Mouse (Mus musculus) skeletal muscle tissue, postnatal 0 days (tissue): ENCODE results near the gene Cep250. TPM values are rescaled to one million over a fixed set of nuclear protein-coding genes. Genes with fewer than 3 reads are reported as not detected.

Source experiments
- polyA plus RNA-seq: library from polyadenylated mRNA; unstranded; fragments of >200 nt; fragmentation: Nextera tagmentation; extraction: Ambion mirVana; gene quantifications from 2 replicates; pipeline ENCODE4 v1.2.1, GENCODE M21; 2015

The Cep250 gene
- polyA plus RNA-seq: 4.7 and 5.8 TPM in 2 replicates

DNA sequence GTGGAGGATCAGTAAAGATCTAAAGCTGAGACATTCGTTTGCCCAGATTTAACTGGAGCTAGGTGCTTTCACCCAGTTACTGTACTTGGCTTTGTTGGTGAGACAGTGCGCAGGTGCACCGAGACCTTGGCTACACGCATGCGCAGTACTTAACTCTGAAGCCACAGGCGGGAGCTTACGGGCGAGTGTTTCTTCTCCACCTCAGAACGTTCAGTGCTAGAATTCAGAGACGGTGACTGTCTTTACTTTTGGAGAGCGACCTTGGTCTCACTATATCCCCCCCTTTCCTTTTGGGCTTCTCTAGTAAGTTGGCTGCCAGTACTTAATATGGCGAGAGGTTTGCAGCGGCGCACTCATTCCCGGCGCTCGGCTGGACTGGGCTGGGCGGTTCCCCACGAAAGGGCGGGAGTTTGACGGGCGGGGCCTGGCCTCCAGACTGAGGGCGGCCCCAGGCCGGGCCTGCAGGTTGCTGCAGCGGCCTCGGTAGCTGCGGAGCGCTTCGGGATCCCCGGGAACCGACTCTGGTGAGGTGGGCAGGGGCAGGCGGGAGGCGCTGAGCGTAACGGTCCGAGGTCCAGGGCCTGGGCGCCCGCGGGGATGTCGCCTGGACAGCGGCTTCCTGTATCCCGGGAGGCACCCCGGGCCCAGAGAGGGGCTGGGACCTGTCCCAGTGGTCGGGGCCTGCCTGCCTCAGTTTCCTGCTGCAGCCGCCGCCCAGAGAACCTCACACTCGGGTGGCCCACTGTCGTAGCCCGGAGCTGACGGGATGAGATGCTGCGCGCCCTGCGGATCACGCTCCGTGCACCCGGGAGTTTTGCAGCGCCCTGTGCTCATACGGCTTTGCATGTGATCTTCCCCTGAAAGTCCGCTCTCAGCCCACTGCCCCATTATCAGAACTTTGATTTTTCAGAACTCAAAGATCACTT, at the start of gene Cep250:
TSS of gene Cep250 (plus strand) at position 325 of the 926 bp plus-strand sequence.

DNA sequence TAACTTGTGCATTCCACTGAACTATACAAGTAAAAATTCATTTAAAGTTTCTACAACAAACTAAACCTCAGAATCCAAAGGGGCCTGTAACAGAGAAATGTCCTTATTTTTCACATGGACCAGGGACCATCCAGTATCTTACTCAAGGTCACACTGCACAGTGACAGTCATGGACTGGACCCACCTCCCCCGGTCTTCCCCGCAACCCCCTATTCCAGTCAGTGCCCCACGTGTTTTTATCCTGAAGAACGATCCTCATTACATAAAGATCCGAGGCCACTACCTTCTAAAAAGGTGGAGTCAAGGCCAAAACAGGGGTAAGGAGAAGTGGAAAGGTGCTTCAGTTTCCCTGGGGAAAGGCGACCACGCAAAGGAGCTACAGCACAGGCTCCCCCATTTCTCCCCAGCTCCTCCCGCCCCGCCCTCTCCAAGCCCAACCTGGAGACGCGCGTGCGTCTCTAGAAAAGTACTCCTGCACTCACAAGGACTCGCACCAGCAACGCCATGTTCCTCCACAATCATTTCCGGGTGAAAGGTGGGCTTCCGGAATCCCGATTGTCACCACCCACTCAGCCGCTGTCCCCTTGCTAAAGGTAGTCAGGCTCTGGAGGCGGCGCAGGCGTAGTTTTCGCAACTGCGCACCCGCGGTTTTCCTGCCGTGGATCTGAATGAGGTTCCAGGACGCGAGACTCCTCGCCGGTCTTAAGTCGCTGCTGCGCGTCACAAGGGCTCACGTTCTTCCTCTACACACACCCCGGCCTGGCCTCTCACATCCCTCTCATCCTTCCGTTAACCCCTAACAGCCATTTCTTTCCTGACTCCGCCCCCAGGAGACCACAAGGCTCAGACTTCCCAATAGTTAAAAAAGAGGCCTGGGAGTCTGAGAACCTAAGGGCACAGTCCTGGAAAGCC, 26.5 kb upstream of the Cep250 start, which contains the start of gene Uqcc1:
TSS of gene Uqcc1 (minus strand) at position 780 of the 912 bp plus-strand sequence.

DNA sequence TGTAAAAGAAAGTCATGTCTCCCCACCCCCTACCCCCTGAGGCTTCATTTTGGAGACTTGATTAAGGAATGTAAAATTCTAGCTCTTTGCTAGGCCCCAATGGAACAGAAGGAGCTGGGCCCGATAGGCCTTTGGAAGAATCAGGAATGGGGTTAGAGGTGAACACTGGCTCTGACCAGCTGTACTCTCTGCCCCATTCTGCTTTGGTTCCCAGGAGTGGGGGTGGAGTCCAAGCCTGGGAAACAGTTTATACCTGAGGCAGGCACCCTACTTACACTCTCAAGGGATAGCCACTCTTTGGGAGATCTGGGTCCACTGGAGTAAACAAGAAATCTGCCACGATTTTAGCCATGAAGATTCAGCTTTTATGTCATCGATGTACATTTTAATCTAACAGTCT, 15.6 kb upstream of the Cep250 start, which contains the start of gene Gm15557:
TSS of gene Gm15557 (plus strand) at position 48 of the 400 bp plus-strand sequence.

DNA sequence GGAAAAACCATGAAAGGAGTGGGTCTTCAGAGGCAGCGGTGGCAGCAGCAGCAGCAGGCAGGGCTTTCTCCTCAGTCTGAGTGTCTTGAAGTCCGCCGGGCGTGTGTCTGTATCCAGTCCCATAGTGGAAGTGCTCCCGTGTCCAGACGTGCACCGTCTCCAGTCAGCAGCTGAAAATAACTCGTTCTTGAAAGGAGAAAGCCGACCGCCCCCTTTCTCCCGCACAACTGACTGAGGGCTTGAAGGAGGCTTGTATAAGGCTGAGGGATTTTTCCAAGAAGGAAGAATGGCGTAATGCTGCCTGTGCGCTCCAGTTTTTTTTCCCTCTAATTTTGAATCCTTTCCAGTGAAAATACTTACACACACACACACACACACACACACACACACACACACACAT, 11.1 kb upstream of the Cep250 start, which contains the start of gene Gdf5:
TSS of gene Gdf5 (minus strand) at position 244 of the 400 bp plus-strand sequence.

DNA sequence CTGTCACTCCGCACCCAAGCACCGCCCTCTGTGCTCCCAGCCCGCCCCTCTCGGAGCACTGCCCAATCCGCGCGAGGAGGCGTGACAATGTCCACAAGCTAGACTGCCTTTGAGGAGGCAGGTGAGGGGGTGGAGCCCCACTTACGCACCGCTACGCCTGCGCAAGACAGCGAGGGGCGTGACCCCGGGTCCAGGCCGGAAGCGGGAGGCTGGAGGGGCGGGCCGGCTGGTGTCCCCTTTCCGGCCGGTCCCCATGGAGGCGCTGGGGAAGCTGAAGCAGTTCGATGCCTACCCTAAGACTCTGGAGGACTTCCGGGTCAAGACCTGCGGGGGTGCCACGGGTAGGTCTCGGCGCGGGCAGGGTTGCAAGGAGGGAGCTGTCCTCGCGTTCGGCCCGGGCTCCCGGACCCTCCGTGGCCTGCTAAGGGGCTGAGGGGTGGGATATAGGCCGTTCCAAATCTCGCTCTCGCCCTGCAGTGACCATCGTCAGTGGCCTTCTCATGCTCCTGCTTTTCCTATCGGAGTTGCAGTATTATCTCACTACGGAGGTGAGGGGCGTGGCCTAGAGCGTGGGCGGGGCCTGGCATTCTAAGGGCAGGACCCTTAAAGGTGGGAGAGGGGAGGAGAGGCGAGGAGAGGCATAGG, 51.8 kb downstream of the Cep250 start, which contains the start of the genes 6430550D23Rik and Ergic3:
TSS of gene 6430550D23Rik (minus strand) at position 90 of the 645 bp plus-strand sequence.
TSS of gene Ergic3 (plus strand) at position 158 of the 645 bp plus-strand sequence.

Other genes starting within 250 kb of the Cep250 start
- gene Edem2, start 227.0 kb upstream of the Cep250 start, polyA plus RNA-seq: 13.3 and 14.7 TPM in 2 replicates
- gene Gm17581, start 220.6 kb upstream of the Cep250 start, polyA plus RNA-seq: not detected in 2 replicates
- gene Procr, start 205.3 kb upstream of the Cep250 start, polyA plus RNA-seq: 9.4 and 10.1 TPM in 2 replicates
- gene Mmp24, start 181.1 kb upstream of the Cep250 start, polyA plus RNA-seq: not detected in 2 replicates
- 15.3 and 20.0 TPM in 2 replicates for gene BC029722, start 137.0 kb upstream of the Cep250 start, polyA plus RNA-seq
- 107 and 121 TPM in 2 replicates for gene Eif6, start 129.5 kb upstream of the Cep250 start, polyA plus RNA-seq
- 0.04 and 0.18 TPM in 2 replicates for gene Fam83c, start 121.6 kb upstream of the Cep250 start, polyA plus RNA-seq
- gene Uqcc1, start 26.1 kb upstream of the Cep250 start, polyA plus RNA-seq: 73.2 and 74.7 TPM in 2 replicates
- not detected in 2 replicates for gene Gm15557, start 15.7 kb upstream of the Cep250 start, polyA plus RNA-seq
- gene Gdf5, start 11.1 kb upstream of the Cep250 start, polyA plus RNA-seq: 0.10 and 0.35 TPM in 2 replicates
- gene 6430550D23Rik, start 51.5 kb downstream of the Cep250 start, polyA plus RNA-seq: 0.67 and 1.0 TPM in 2 replicates
- gene Ergic3, start 51.6 kb downstream of the Cep250 start, polyA plus RNA-seq: 83.9 and 102 TPM in 2 replicates
- not detected in 2 replicates for gene Fer1l4, start 96.5 kb downstream of the Cep250 start, polyA plus RNA-seq
- 0.41 and 1.0 TPM in 2 replicates for gene Spag4, start 108.7 kb downstream of the Cep250 start, polyA plus RNA-seq
- gene Cpne1, start 155.5 kb downstream of the Cep250 start, polyA plus RNA-seq: 16.6 and 17.6 TPM in 2 replicates
- gene Rbm12, start 155.5 kb downstream of the Cep250 start, polyA plus RNA-seq: 7.7 and 8.2 TPM in 2 replicates
- gene Gm28036, start 170.6 kb downstream of the Cep250 start, polyA plus RNA-seq: 5.9 and 6.4 TPM in 2 replicates
- 401 and 417 TPM in 2 replicates for gene Romo1, start 187.6 kb downstream of the Cep250 start, polyA plus RNA-seq
- gene Nfs1, start 187.7 kb downstream of the Cep250 start, polyA plus RNA-seq: 47.7 and 53.0 TPM in 2 replicates
- gene Rbm39, start 223.8 kb downstream of the Cep250 start, polyA plus RNA-seq: 303 and 306 TPM in 2 replicates
- 25.3 and 31.9 TPM in 2 replicates for gene Phf20, start 240.0 kb downstream of the Cep250 start, polyA plus RNA-seq